Mouse (Mus musculus): ENCODE data around the gene Bik.
"Not testable (repeated sequence)": the region's sequence is repeated elsewhere in the genome, so short reads cannot be mapped to it uniquely, and the experiment has no call there.

- not testable (repeated sequence) for TF ChIP-seq POLR2A (IDR thresholded peaks at IDR 0.05; ENCODE audit: insufficient read depth, low read length); CTCF (IDR thresholded peaks at IDR 0.05; ENCODE audit: low read depth, low read length); EP300 (IDR thresholded peaks at IDR 0.05; ENCODE audit: insufficient read depth, low read depth, low read length)
Observed at GRCm38 (mm10) chr15:83501483-83501882, 25.2 kb upstream of the Bik start.

Data from ES-Bruce4 (cell line).